11 mouse cellular contexts compared by ENCODE assay signal in genomic region chr12:17557967-17558345, GRCm38 (mm10). TPM values are rescaled to one million over a fixed set of nuclear protein-coding genes. Genes with fewer than 3 reads are reported as not detected.
DNase-seq lines count a peak whose midpoint lies in the region; ATAC-seq lines count a peak whose summit lies in the region.
"Had no signal": no experiment of that assay in that cellular context is flagged by ENCODE, and none has a peak within 500 bp of the region (broad histone marks: within the 10 kb centered on the region; RNA-seq: fewer than 3 reads in every experiment).

No protein-coding gene starts in this region.

- no peaks in the 10 kb centered on the region for H3K36me3 ChIP-seq in embryonic facial prominence, embryonic 12.5 days
- no peaks in the 10 kb centered on the region for H3K36me3 ChIP-seq in hindbrain, embryonic 16.5 days (ENCODE audit: control insufficient read depth, insufficient read depth, low read length)
- H3K36me3 ChIP-seq: liver, embryonic 13.5 days had no signal

- H3K27me3 ChIP-seq in embryonic facial prominence, embryonic 12.5 days = no peaks in the 10 kb centered on the region
- H3K27me3 ChIP-seq in hindbrain, embryonic 16.5 days (replicated peaks; ENCODE audit: control insufficient read depth, insufficient read depth, low read length) = no peaks in the 10 kb centered on the region

- H3K27ac ChIP-seq in embryonic facial prominence, embryonic 12.5 days = 0 out of 2 replicates have a peak overlapping the region, but pooled peaks have one; percentile 8
- peak overlapping the region; percentile 80 for H3K27ac ChIP-seq in hindbrain, embryonic 16.5 days (ENCODE audit: low read depth, low read length)
- H3K27ac ChIP-seq: liver, embryonic 13.5 days had no signal

- intact Hi-C loops in heart, postnatal 14 days (cut with DNase I) = loop anchor here (5.0 kb wide), 1 partner anchor 134 kb away; the partner anchor contains the start of gene Hpcal1

- H3K4me3 ChIP-seq in embryonic facial prominence, embryonic 12.5 days = no peak overlapping the region
- H3K4me3 ChIP-seq in hindbrain, embryonic 16.5 days (ENCODE audit: low read length) = no peak overlapping the region
- H3K4me3 ChIP-seq: liver, embryonic 13.5 days; myocyte had no signal

- no peak overlapping the region for H3K4me2 ChIP-seq in embryonic facial prominence, embryonic 12.5 days (replicated peaks)
- no peak overlapping the region for H3K4me2 ChIP-seq in hindbrain, embryonic 16.5 days (ENCODE audit: low read length)
- H3K4me2 ChIP-seq: liver, embryonic 13.5 days had no signal

- DNase-seq in cerebellum, adult 11 months = peak; percentile 54
- peak; percentile 45 for DNase-seq in MN1 (ENCODE audit: low spot score)
- no peak for DNase-seq in embryo, embryonic 10.5 days (ENCODE audit: low spot score)
- DNase-seq in heart, postnatal 14 days = no peak
- DNase-seq in yolk sac, embryonic 10.5 days (ENCODE audit: low spot score) = no peak
- DNase-seq: layer of hippocampus, adult 9-11 months; liver, embryonic 13.5 days had no signal

- H3K4me1 ChIP-seq in embryonic facial prominence, embryonic 12.5 days = peaks cover 7% of the 10 kb centered on the region
- H3K4me1 ChIP-seq in hindbrain, embryonic 16.5 days (ENCODE audit: control insufficient read depth, insufficient read depth, low read depth, low read length) = peaks cover 19% of the 10 kb centered on the region

- no peak for ATAC-seq in cerebellum, adult (ENCODE audit: insufficient number of reproducible peaks, low FRiP score, low TSS enrichment)
- peak; percentile 13; the same call in 1 of the 2 replicates for ATAC-seq in embryonic facial prominence, embryonic 12.5 days (ENCODE audit: insufficient number of reproducible peaks, insufficient read depth, low FRiP score, low TSS enrichment)
- ATAC-seq in hindbrain, embryonic 16.5 days = peak; percentile 69

- 56% methylated on average over 2 of the region's 2 CpGs for WGBS in embryonic facial prominence, embryonic 12.5 days
- 24% methylated on average over 2 of the region's 2 CpGs for WGBS in hindbrain, embryonic 16.5 days

- no peaks in the 10 kb centered on the region for H3K9me3 ChIP-seq in embryonic facial prominence, embryonic 12.5 days
- H3K9me3 ChIP-seq in hindbrain, embryonic 16.5 days (ENCODE audit: control insufficient read depth, low read length) = no peaks in the 10 kb centered on the region
- H3K9me3 ChIP-seq: liver, embryonic 13.5 days had no signal

- no peak overlapping the region for H3K9ac ChIP-seq in embryonic facial prominence, embryonic 12.5 days
- H3K9ac ChIP-seq in hindbrain, embryonic 16.5 days (ENCODE audit: low read depth, low read length) = no peak overlapping the region
- H3K9ac ChIP-seq: liver, embryonic 13.5 days had no signal

RNA-seq across cellular contexts. Expression of gene Odc1, which starts 13.4 kb away (rescaled TPM):
- 272 and 277 TPM in 2 replicates for polyA plus RNA-seq in embryonic facial prominence, embryonic 12.5 days (2016; fragmentation: Nextera tagmentation; extraction: Ambion mirVana)
- 116 and 124 TPM in 2 replicates for polyA plus RNA-seq in hindbrain, embryonic 16.5 days (2015; fragmentation: Nextera tagmentation; extraction: Ambion mirVana)
- total RNA-seq in heart, postnatal 14 days (2021) = 10 to 100 TPM; 50.6 to 59.0 TPM

Comparison
In these comparisons a context has a peak if more than half of its experiments do, and no peak if none do; other contexts are left out.
1. DNase-seq: peak in cerebellum, adult 11 months (single experiment) and MN1 (single experiment); none in embryo, embryonic 10.5 days (single experiment), heart, postnatal 14 days (0 of 2) and yolk sac, embryonic 10.5 days (single experiment).